Mouse (Mus musculus) stomach, embryonic 14.5 days (tissue): ENCODE measurements around the gene Cntnap1. TPM values are rescaled to one million over a fixed set of nuclear protein-coding genes. Genes with fewer than 3 reads are reported as not detected.

Experiments used
- ATAC-seq: fragments of 200-750 bp; cut with Nextera tagmentation; 2 replicates; pipeline ENCODE4 v1.8.0; 2017; ENCODE audit warnings: low read depth, moderate TSS enrichment; ENCODE audit not compliant: insufficient number of reproducible peaks, insufficient read depth, low FRiP score
- H3K27ac ChIP-seq: fragments of 300-500 bp; sonication (generic); 2 replicates; pipeline ENCODE4 v1.5.1; 2014; ENCODE audit warnings: mild to moderate bottlenecking, low read length, moderate library complexity, mixed read lengths
- H3K27me3 ChIP-seq: fragments of 300-500 bp; sonication (generic); 2 replicates; pipeline ENCODE4 v1.6.1; 2014; ENCODE audit warnings: low read length, control low read depth, mixed read lengths; ENCODE audit not compliant: control insufficient read depth, insufficient read depth
- H3K36me3 ChIP-seq: fragments of 300-500 bp; sonication (generic); 2 replicates; pipeline ENCODE4 v1.6.1; 2014; ENCODE audit warnings: mild to moderate bottlenecking, control low read depth, low read length, moderate library complexity, mixed read lengths; ENCODE audit not compliant: control insufficient read depth, insufficient read depth
- H3K4me1 ChIP-seq: fragments of 300-500 bp; sonication (generic); 2 replicates; pipeline ENCODE4 v1.6.1; 2014; ENCODE audit warnings: low read length, control low read depth, mixed read lengths; ENCODE audit not compliant: control insufficient read depth, insufficient read depth
- H3K4me2 ChIP-seq: fragments of 300-500 bp; sonication (generic); replicated peaks from 2 replicates; pipeline ENCODE4 v1.6.1; 2014; ENCODE audit warnings: low read depth, low read length, control low read depth
- H3K4me3 ChIP-seq: fragments of 300-500 bp; sonication (generic); 2 replicates; pipeline ENCODE4 v1.5.1; 2014; ENCODE audit warnings: low read depth, low read length, control low read depth
- H3K9ac ChIP-seq: fragments of 300-500 bp; sonication (generic); replicated peaks from 2 replicates; pipeline ENCODE4 v1.6.1; 2014; ENCODE audit warnings: low read depth, mild to moderate bottlenecking, control low read depth, low read length, moderate library complexity, mixed read lengths
- H3K9me3 ChIP-seq: fragments of 300-500 bp; sonication (generic); 2 replicates; pipeline ENCODE4 v1.6.1; 2016; ENCODE audit warnings: low read depth, low read length, control low read depth; ENCODE audit not compliant: control insufficient read depth
- WGBS: fragments of 180-500 bp; shearing (Covaris S2); extraction: QIAGEN DNeasy Blood & Tissue Kit; methylation state at CpG from one replicate; pipeline ENCODE4 v1.1.7; 2014; 5-methylcytosine and 5-hydroxymethylcytosine counted together
- polyA plus RNA-seq: library from polyadenylated mRNA; unstranded; fragments of >200 nt; fragmentation: Nextera tagmentation; extraction: Ambion mirVana; gene quantifications from 2 replicates; pipeline ENCODE4 v1.2.1, GENCODE M21; 2014

The Cntnap1 gene
- polyA plus RNA-seq, 1 experiment from 2014 or later, result 2.2 TPM

- Histone ChIP-seq H3K36me3 (peaks cover 62% of the 10 kb centered on the region), H3K27ac (peak overlapping the region; percentile 69; the same call in 1 of the 2 replicates), H3K9ac (no peak overlapping the region), H3K9me3 (no peaks in the 10 kb centered on the region), H3K27me3 (peaks cover 10% of the 10 kb centered on the region; the same call in 1 of the 2 replicates), H3K4me2 (no peak overlapping the region), H3K4me1 (peaks cover 22% of the 10 kb centered on the region; the same call in 1 of the 2 replicates), H3K4me3 (peak overlapping the region; percentile 10; the same call in 1 of the 2 replicates)
- WGBS, result 43% methylated on average over 35 of the region's 35 CpGs
- peak; percentile 47; the same call in 1 of the 2 replicates for ATAC-seq
These were observed 5.4 kb upstream of the Cntnap1 start for GRCm38 (mm10) chr11:101164677-101165580.

- ATAC-seq, result no peak
- Histone ChIP-seq H3K9me3 (no peaks in the 10 kb centered on the region), H3K27me3 (peaks cover 10% of the 10 kb centered on the region; the same call in 1 of the 2 replicates), H3K4me1 (peaks cover 22% of the 10 kb centered on the region; the same call in 1 of the 2 replicates), H3K4me2 (0 out of 2 replicates have a peak overlapping the region, but pooled peaks have one; percentile 15), H3K36me3 (peaks cover 59% of the 10 kb centered on the region), H3K4me3 (no peak overlapping the region), H3K9ac (no peak overlapping the region), H3K27ac (no peak overlapping the region)
- WGBS, result 73% methylated on average over 14 of the region's 14 CpGs
These were observed 4.0 kb upstream of the Cntnap1 start for GRCm38 (mm10) chr11:101166357-101166756.

DNA sequence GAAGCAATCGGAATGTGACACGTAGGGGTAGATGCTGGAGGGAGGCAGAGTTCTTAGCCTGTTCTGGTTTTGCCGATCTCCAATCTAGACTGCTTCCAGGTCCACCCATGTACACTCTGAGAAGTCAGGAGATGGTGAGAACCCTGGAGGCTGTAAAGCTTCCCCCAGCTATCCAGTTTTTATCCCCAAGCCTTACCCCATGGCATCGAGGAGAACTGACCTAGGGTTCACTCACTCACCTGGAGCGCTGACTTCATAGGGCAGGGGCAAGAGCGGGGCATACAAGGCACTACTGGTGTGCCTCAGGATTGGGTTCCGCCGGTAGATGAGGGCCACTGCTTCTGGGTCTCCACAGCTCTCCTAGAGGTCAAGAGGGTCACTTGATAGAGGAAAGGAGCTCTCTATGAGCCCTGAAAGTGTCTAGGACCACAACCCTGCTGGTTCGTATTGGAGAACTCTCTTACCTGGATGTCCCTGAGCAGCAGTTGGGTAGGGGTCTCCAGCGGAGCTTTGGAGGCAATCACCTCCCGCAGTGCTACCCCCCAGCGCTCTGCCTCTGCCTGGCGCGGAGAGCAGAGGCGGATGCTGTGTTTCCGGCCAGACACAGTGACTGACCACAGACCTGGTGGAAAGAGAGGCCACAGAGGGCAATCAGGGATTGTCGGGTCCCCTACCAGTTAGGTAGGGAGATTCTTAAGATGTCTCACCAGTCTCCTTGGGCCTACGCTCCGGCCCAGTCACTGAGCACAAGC, 2.9 kb upstream of the Cntnap1 start:
- Histone ChIP-seq H3K4me2 (no peak overlapping the region), H3K36me3 (peaks cover 49% of the 10 kb centered on the region), H3K27me3 (peaks cover 10% of the 10 kb centered on the region; the same call in 1 of the 2 replicates), H3K9me3 (no peaks in the 10 kb centered on the region), H3K27ac (no peak overlapping the region), H3K4me3 (no peak overlapping the region), H3K4me1 (peaks cover 23% of the 10 kb centered on the region), H3K9ac (no peak overlapping the region)
- no peak for ATAC-seq
- 78% methylated on average over 19 of the region's 19 CpGs for WGBS

DNA sequence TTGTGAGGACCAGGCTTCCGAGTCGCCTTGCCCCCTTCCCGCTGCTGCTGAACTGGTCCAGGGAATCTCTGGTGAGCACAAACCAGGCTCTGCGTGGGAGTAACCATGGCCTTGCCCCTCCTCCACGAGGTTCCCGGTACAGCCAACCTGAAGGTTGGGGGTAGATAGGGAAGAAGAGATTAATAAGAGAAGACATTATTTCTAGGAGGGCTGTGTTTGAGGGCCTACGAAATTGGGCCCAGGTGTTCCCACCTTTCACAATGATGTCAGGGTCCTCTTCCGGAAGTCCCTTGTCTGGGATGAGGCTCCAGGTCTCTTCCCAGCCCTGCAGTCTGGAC, 2.4 kb upstream of the Cntnap1 start:
- Histone ChIP-seq H3K4me2 (no peak overlapping the region), H3K4me3 (no peak overlapping the region), H3K4me1 (peaks cover 24% of the 10 kb centered on the region), H3K27me3 (peaks cover 10% of the 10 kb centered on the region; the same call in 1 of the 2 replicates), H3K9me3 (no peaks in the 10 kb centered on the region), H3K9ac (no peak overlapping the region), H3K36me3 (peaks cover 44% of the 10 kb centered on the region), H3K27ac (no peak overlapping the region)
- ATAC-seq, result no peak
- 70% methylated on average over 8 of the region's 8 CpGs for WGBS

GRCm38 (mm10) chr11:101168301-101168980, 1.9 kb upstream of the Cntnap1 start:
- H3K4me2 ChIP-seq, result peak overlapping the region; percentile 67
- H3K4me1 ChIP-seq, result peaks cover 24% of the 10 kb centered on the region
- peak overlapping the region; percentile 45; the same call in 1 of the 2 replicates for H3K9ac ChIP-seq
- WGBS, result 72% methylated on average over 18 of the region's 18 CpGs
- peak overlapping the region; percentile 54 for H3K4me3 ChIP-seq
- ATAC-seq, result no peak
- H3K27me3 ChIP-seq, result peaks cover 10% of the 10 kb centered on the region; the same call in 1 of the 2 replicates
- H3K36me3 ChIP-seq, result peaks cover 40% of the 10 kb centered on the region
- H3K9me3 ChIP-seq, result no peaks in the 10 kb centered on the region
- H3K27ac ChIP-seq, result no peak overlapping the region

DNA sequence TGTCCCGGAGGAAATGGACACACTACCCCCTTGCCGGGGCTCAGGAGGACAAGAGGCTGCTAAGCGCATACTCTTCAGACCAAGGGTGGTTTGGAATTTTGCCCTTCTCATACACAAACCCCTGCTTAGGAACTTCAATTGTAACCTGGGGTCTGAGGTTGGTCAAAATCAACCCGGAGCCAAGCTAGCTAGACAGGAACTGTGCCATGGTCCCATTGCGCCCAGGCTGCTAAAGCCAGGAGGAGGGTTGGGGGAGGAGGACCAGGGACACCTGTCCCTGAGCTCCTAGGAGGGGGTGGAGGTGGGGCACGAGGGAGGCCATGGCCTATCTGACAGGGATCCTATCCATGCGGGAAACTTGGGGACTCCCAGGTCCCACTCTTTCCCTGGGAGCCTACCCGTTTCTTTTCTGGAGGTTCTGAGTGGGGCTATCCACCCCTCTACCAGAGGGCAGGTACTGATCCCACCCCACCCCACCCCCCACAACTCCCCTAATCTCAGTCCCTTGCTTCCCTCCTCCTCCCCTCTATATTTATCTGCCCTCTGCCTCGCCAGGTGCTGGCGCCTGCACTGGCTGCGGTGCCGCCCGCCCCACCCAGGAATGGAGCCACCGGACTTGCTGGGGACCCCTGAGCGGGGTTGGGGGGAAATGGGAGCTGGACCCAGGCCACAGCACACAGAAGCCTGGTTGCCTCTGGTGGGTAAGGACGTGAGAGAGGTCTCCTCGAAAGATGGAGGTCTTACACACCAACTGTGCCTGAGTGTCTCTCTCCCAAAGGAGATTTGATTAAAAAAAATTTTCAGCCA, 819 bp upstream of the Cntnap1 start:
- Histone ChIP-seq H3K4me2 (peak overlapping the region; percentile 67), H3K9me3 (no peaks in the 10 kb centered on the region), H3K36me3 (peaks cover 31% of the 10 kb centered on the region), H3K4me1 (peaks cover 29% of the 10 kb centered on the region), H3K27ac (no peak overlapping the region), H3K9ac (peak overlapping the region; percentile 45), H3K27me3 (peaks cover 10% of the 10 kb centered on the region; the same call in 1 of the 2 replicates), H3K4me3 (peak overlapping the region; percentile 54)
- ATAC-seq, result no peak
- 16% methylated on average over 17 of the region's 17 CpGs for WGBS

DNA sequence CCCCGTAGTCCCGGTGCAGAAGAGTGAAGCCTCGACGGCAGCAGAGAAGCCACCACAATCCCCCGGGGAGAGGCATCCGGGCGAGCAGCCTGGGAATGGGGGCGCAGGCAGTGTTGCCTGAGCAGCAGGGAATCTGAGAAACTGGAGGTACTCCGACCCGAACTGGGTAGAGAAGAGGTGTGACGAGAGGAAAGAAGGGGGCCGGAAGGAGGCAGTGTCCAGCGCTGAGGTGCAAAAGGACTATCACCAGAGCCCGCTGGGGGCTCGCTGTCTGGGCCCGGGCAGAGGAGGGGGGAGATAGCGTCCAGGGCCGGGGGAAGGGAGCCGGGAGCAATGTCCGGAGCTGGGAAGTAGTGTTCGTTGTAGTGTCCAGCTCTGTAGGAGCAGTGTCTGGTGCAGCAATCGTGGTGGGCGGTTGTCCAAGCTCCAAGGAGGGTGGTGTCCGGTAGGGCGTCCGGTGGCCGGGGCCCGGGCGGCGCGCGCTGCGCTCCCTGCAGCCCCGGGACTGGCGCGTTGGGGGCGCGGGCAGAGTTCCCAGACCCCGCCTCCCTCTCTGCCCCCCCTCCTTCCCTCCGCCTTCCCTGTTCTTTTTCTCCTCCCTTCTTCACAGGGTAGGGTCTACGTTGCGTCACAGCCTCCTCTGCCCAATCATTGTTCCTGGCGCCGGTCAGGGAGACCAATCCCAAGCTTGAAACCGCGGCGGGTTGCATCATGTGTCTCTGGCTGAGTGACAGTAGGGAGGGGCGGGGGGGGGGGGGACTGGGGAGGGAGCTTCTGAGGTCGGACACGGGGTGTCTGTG, 688 bp downstream of the Cntnap1 start, which contains the start of gene Plekhh3:
TSS of gene Plekhh3 (minus strand) at position 541 of the 800 bp plus-strand sequence.
- Histone ChIP-seq H3K4me3 (peak within 1 kb of the TSS; percentile 54), H3K27me3 (0 out of 2 replicates have a peak, but pooled peaks cover 7% of the 10 kb centered on the region), H3K9me3 (no peaks in the 10 kb centered on the region), H3K27ac (peak within 1 kb of the TSS; percentile 95), H3K4me2 (peak within 1 kb of the TSS; percentile 79), H3K4me1 (peaks cover 37% of the 10 kb centered on the region), H3K9ac (peak within 1 kb of the TSS; percentile 45), H3K36me3 (peaks cover 24% of the 10 kb centered on the region)
- under 1% methylated on average over 39 of the region's 50 CpGs for WGBS
- peak; percentile 94 for ATAC-seq
